Mouse (Mus musculus) left cerebral cortex, adult 2 months (tissue): ENCODE results near the gene Olfr399. TPM values are rescaled to one million over a fixed set of nuclear protein-coding genes. Genes with fewer than 3 reads are reported as not detected.

Experiments used
- DNase-seq, 2 experiments: peaks; one replicate each; pipeline ENCODE4 v3.0.0; 2021 to 2022; ENCODE audit warnings: low spot score in 2 of 2, mixed read lengths in 1 of 2; ENCODE audit errors: extremely low spot score in 1 of 2
- H3K27ac ChIP-seq: fragments of 200-600 bp; 2 replicates; pipeline ENCODE4 v1.8.1; 2022
- H3K4me3 ChIP-seq: fragments of 200-600 bp; 2 replicates; pipeline ENCODE4 v1.8.1; 2022
- CTCF ChIP-seq: fragments of 200-600 bp; IDR thresholded peaks from 2 replicates; pipeline ENCODE4 v1.8.1; 2022; ENCODE audit warnings: antibody characterized with exemption, mild to moderate bottlenecking, moderate library complexity
- intact Hi-C: fragments of 180-260 bp; cut with DNase I; formaldehyde crosslinking; loops from one replicate; pipeline ENCODE4 v1.15.1; 2025
- long read RNA-seq, 2 experiments: library from polyadenylated mRNA; stranded (forward); transcript quantifications; one replicate each; pipeline ENCODE4 v2.0.0; 2021; ENCODE audit warnings: borderline mapping rate in 2 of 2
- total RNA-seq, 2 experiments: library from RNA; stranded (reverse); gene quantifications; 2 replicates each; pipeline ENCODE4 v1.2.3; 2021

Gene Olfr399
- not detected for total RNA-seq
- long read RNA-seq, experiment 1, result 0 reads
- long read RNA-seq, experiment 2, result 0 reads

DNA sequence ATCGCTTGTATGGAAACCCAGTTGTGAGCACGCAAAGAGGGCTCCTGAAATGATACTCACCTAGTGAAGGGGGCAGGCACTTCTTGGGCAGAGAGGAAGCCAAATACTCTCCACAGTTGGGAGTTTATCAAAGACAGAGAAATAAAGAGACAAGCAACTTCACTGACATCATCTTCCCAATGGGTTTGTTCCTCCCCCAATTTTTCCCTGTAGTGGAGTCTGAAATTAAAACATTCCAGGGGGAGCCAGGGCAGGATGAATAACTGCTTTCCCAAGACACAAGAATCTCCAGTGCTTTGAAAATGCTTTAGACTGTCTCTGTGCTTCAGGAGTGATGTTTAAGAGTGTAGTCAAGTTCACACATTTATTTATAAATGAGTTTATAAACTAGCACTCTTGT lies at the start of gene Olfr399, which contains the start of gene Olfr139:
Gene Olfr399, minus strand, starts transcription at position 165 of the 400 bp plus-strand sequence.
Gene Olfr139, minus strand, starts transcription at position 101 of the 400 bp plus-strand sequence.
- Histone ChIP-seq H3K27ac (no peak within 1 kb of the TSS), H3K4me3 (no peak within 1 kb of the TSS)
- no peak for DNase-seq
- no peak for TF ChIP-seq CTCF
- intact Hi-C loops, result no loop called here

DNA sequence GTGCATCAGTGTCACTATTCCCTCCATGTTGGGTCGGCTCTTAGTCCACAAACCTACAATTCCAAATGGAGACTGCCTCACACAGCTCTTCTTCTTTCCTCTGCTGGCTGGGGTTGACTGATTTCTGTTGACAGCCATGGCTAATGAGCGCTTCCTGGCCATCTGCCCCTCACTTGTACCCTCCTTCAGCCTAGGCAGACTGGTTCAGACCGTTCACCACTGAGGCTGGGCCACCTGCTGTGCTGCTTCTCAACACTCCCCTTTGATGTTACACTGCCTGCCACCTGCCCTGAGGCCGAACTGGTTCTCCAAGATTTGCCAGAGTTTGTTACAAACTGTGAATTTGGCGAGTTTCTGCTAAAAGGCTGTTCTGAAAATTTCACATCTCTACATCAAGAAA lies 48.7 kb upstream of the Olfr399 start:
- no peak for DNase-seq
- intact Hi-C loops, result no loop called here

GRCm38 (mm10) chr11:74101507-74101906 lies 45.1 kb upstream of the Olfr399 start:
- H3K27ac ChIP-seq, result no peak overlapping the region
- no peak for DNase-seq
- intact Hi-C loops, result no loop called here
- H3K4me3 ChIP-seq, result no peak overlapping the region
- TF ChIP-seq CTCF, result no peak

More for the DNA sequence above, 48.7 kb upstream of the Olfr399 start:
- no peak overlapping the region for H3K4me3 ChIP-seq
- no peak for TF ChIP-seq CTCF
- H3K27ac ChIP-seq, result no peak overlapping the region

DNA sequence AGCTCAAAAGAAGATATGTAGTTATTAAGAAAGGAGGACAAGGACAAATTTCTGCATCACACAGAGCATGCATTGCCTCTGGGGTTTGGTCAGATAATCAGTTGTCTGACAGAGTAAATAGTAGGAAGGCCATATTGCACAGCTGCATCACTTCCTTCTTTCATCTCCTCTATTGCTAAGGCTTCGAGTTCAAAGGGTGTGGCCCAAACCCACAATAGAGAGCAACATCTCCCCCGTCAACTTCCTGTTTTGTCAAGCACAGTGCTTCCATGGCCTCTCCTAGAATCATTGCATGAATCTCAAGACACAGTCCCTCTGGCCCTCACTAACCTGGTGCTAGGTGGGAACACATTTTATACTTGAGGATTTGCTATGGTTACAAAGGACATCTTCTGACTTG lies 44.3 kb upstream of the Olfr399 start:
- Histone ChIP-seq H3K27ac (no peak overlapping the region), H3K4me3 (no peak overlapping the region)
- no peak for DNase-seq
- intact Hi-C loops, result no loop called here
- no peak for TF ChIP-seq CTCF

GRCm38 (mm10) chr11:74069655-74070054 lies 13.2 kb upstream of the Olfr399 start, which contains the start of gene Zfp616:
TSS of gene Zfp616 (plus strand) at chr11:74069955.
- no peak within 1 kb of the TSS for H3K27ac ChIP-seq
- DNase-seq, result no peak
- H3K4me3 ChIP-seq, result no peak within 1 kb of the TSS
- no peak for TF ChIP-seq CTCF
- intact Hi-C loops, result loop anchor here (10.0 kb wide), 1 partner anchor 1825 kb away; no protein-coding TSS in a partner anchor

- intact Hi-C loops, result no loop called here
- Histone ChIP-seq H3K27ac (no peak overlapping the region), H3K4me3 (no peak overlapping the region)
- no peak for DNase-seq
- TF ChIP-seq CTCF, result no peak; the same call in none of the 2 replicates
Observed at GRCm38 (mm10) chr11:74051347-74051746, 5.1 kb downstream of the Olfr399 start.

Other genes starting within 250 kb of the Olfr399 start
- not detected for gene Olfr392, start 239.6 kb downstream of the Olfr399 start, total RNA-seq
- gene Olfr393, start 205.2 kb downstream of the Olfr399 start, total RNA-seq, result not detected
- gene Olfr394, start 165.8 kb downstream of the Olfr399 start, total RNA-seq, result not detected
- not detected for gene Olfr395, start 147.3 kb downstream of the Olfr399 start, total RNA-seq
- not detected for gene Olfr23, start 119.9 kb downstream of the Olfr399 start, total RNA-seq
- not detected for gene Olfr397, start 95.8 kb downstream of the Olfr399 start, total RNA-seq
- not detected for gene Olfr398, start 66.2 kb downstream of the Olfr399 start, total RNA-seq
- gene Olfr139, start 64 bp downstream of the Olfr399 start, total RNA-seq, result not detected
- not detected for gene Zfp616, start 13.3 kb upstream of the Olfr399 start, total RNA-seq
- gene Olfr401, start 57.1 kb upstream of the Olfr399 start, total RNA-seq, result not detected
- not detected for gene Olfr402, start 96.9 kb upstream of the Olfr399 start, total RNA-seq
- not detected for gene Olfr403, start 129.6 kb upstream of the Olfr399 start, total RNA-seq
- gene Olfr43, start 154.8 kb upstream of the Olfr399 start, total RNA-seq, result not detected
- gene Olfr406, start 203.2 kb upstream of the Olfr399 start, total RNA-seq, result not detected
- gene Olfr59, start 227.1 kb upstream of the Olfr399 start, total RNA-seq, result not detected